Mouse (Mus musculus) limb, embryonic 10.5 days (tissue): ENCODE measurements around the gene Efcab9. TPM values are rescaled to one million over a fixed set of nuclear protein-coding genes. Genes with fewer than 3 reads are reported as not detected.

ENCODE experiments used
- DNase-seq: peaks from one replicate; pipeline ENCODE4 v3.0.0-alpha.2; 2017; ENCODE audit warnings: low spot score
- H3K27ac ChIP-seq: fragments of 300-500 bp; sonication (generic); 2 replicates; pipeline ENCODE4 v1.5.1; 2016; ENCODE audit warnings: mild to moderate bottlenecking
- H3K27me3 ChIP-seq: fragments of 300-500 bp; sonication (generic); 2 replicates; pipeline ENCODE4 v1.6.1; 2016; ENCODE audit warnings: low read depth, mild to moderate bottlenecking; ENCODE audit not compliant: poor library complexity, severe bottlenecking
- H3K36me3 ChIP-seq: fragments of 300-500 bp; sonication (generic); 2 replicates; pipeline ENCODE4 v1.6.1; 2016; ENCODE audit warnings: mild to moderate bottlenecking, moderate library complexity
- H3K4me1 ChIP-seq: fragments of 300-500 bp; sonication (generic); 2 replicates; pipeline ENCODE4 v1.6.1; 2016
- H3K4me3 ChIP-seq: fragments of 300-500 bp; sonication (generic); 2 replicates; pipeline ENCODE4 v1.5.1; 2016; ENCODE audit warnings: mild to moderate bottlenecking, moderate library complexity
- H3K9me3 ChIP-seq: fragments of 300-500 bp; sonication (generic); replicated peaks from 2 replicates; pipeline ENCODE4 v1.6.1; 2016; ENCODE audit warnings: mild to moderate bottlenecking
- WGBS: fragments of 180-500 bp; shearing (Covaris S2); methylation state at CpG from one replicate; pipeline ENCODE4 v1.1.7; 2016; 5-methylcytosine and 5-hydroxymethylcytosine counted together
- polyA plus RNA-seq: library from polyadenylated mRNA; unstranded; fragments of >200 nt; fragmentation: Nextera tagmentation; extraction: Ambion mirVana; gene quantifications from 2 replicates; pipeline ENCODE4 v1.2.1, GENCODE M21; 2016

Gene Efcab9
- polyA plus RNA-seq, 1 experiment from 2014 or later: 0.38 TPM

GRCm38 (mm10) chr11:32542687-32543411, 11.0 kb upstream of the Efcab9 start:
- H3K9me3 ChIP-seq: no peaks in the 10 kb centered on the region
- peaks cover 24% of the 10 kb centered on the region for H3K4me1 ChIP-seq
- no peaks in the 10 kb centered on the region for H3K27me3 ChIP-seq
- 52% methylated on average over 3 of the region's 3 CpGs for WGBS
- H3K27ac ChIP-seq: no peak overlapping the region
- H3K4me3 ChIP-seq: no peak overlapping the region
- H3K36me3 ChIP-seq: no peaks in the 10 kb centered on the region
- no peak for DNase-seq

- no peak for DNase-seq
- H3K4me3 ChIP-seq: no peak overlapping the region
- 93% methylated on average over 4 of the region's 4 CpGs for WGBS
- no peaks in the 10 kb centered on the region for H3K36me3 ChIP-seq
- no peaks in the 10 kb centered on the region for H3K9me3 ChIP-seq
- H3K27ac ChIP-seq: no peak overlapping the region
- peaks cover 17% of the 10 kb centered on the region for H3K4me1 ChIP-seq
- no peaks in the 10 kb centered on the region for H3K27me3 ChIP-seq
Observed at GRCm38 (mm10) chr11:32542181-32542580, 10.3 kb upstream of the Efcab9 start.

GRCm38 (mm10) chr11:32540463-32540862, 8.6 kb upstream of the Efcab9 start:
- DNase-seq: no peak
- Histone ChIP-seq H3K36me3 (no peaks in the 10 kb centered on the region), H3K27me3 (no peaks in the 10 kb centered on the region), H3K9me3 (no peaks in the 10 kb centered on the region), H3K4me3 (no peak overlapping the region), H3K4me1 (peaks cover 17% of the 10 kb centered on the region), H3K27ac (no peak overlapping the region)
- WGBS: 91% methylated on average over 6 of the region's 6 CpGs

GRCm38 (mm10) chr11:32539717-32540116, 7.8 kb upstream of the Efcab9 start:
- H3K9me3 ChIP-seq: no peaks in the 10 kb centered on the region
- no peaks in the 10 kb centered on the region for H3K36me3 ChIP-seq
- no peak for DNase-seq
- no peak overlapping the region for H3K27ac ChIP-seq
- H3K4me1 ChIP-seq: peaks cover 18% of the 10 kb centered on the region
- 86% methylated on average over 7 of the region's 7 CpGs for WGBS
- no peak overlapping the region for H3K4me3 ChIP-seq
- H3K27me3 ChIP-seq: peaks cover 3% of the 10 kb centered on the region; the same call in 1 of the 2 replicates

- Histone ChIP-seq H3K27me3 (peaks cover 12% of the 10 kb centered on the region; the same call in 1 of the 2 replicates), H3K9me3 (no peaks in the 10 kb centered on the region), H3K36me3 (no peaks in the 10 kb centered on the region), H3K4me1 (peaks cover 27% of the 10 kb centered on the region), H3K4me3 (no peak overlapping the region), H3K27ac (no peak overlapping the region)
- DNase-seq: no peak
- 83% methylated on average over 4 of the region's 4 CpGs for WGBS
Observed at GRCm38 (mm10) chr11:32538846-32539245, 7.0 kb upstream of the Efcab9 start.

GRCm38 (mm10) chr11:32538435-32538834, 6.6 kb upstream of the Efcab9 start:
- peaks cover 31% of the 10 kb centered on the region for H3K4me1 ChIP-seq
- 77% methylated on average over 6 of the region's 6 CpGs for WGBS

GRCm38 (mm10) chr11:32536954-32537353, 5.1 kb upstream of the Efcab9 start:
- 69% methylated on average over 7 of the region's 7 CpGs for WGBS
- H3K36me3 ChIP-seq: no peaks in the 10 kb centered on the region
- peaks cover 35% of the 10 kb centered on the region for H3K4me1 ChIP-seq
- H3K27ac ChIP-seq: no peak overlapping the region
- no peaks in the 10 kb centered on the region for H3K9me3 ChIP-seq
- no peak overlapping the region for H3K4me3 ChIP-seq
- H3K27me3 ChIP-seq: peaks cover 23% of the 10 kb centered on the region; the same call in 1 of the 2 replicates
- no peak for DNase-seq

More at GRCm38 (mm10) chr11:32538435-32538834, 6.6 kb upstream of the Efcab9 start:
- Histone ChIP-seq H3K9me3 (no peaks in the 10 kb centered on the region), H3K27me3 (peaks cover 16% of the 10 kb centered on the region; the same call in 1 of the 2 replicates), H3K4me3 (no peak overlapping the region), H3K36me3 (no peaks in the 10 kb centered on the region), H3K27ac (no peak overlapping the region)
- no peak for DNase-seq

GRCm38 (mm10) chr11:32535646-32536045, 3.8 kb upstream of the Efcab9 start:
- no peak overlapping the region for H3K27ac ChIP-seq
- 94% methylated on average over 4 of the region's 4 CpGs for WGBS
- H3K36me3 ChIP-seq: no peaks in the 10 kb centered on the region
- peaks cover 34% of the 10 kb centered on the region for H3K27me3 ChIP-seq
- H3K4me3 ChIP-seq: no peak overlapping the region
- DNase-seq: no peak
- H3K9me3 ChIP-seq: no peaks in the 10 kb centered on the region
- H3K4me1 ChIP-seq: peaks cover 39% of the 10 kb centered on the region

GRCm38 (mm10) chr11:32534453-32535075, 2.7 kb upstream of the Efcab9 start:
- H3K4me1 ChIP-seq: peaks cover 39% of the 10 kb centered on the region
- peaks cover 39% of the 10 kb centered on the region for H3K27me3 ChIP-seq
- no peaks in the 10 kb centered on the region for H3K9me3 ChIP-seq
- WGBS: 71% methylated on average over 7 of the region's 7 CpGs
- no peaks in the 10 kb centered on the region for H3K36me3 ChIP-seq
- no peak for DNase-seq
- no peak overlapping the region for H3K27ac ChIP-seq
- H3K4me3 ChIP-seq: peak overlapping the region; percentile 66; the same call in 1 of the 2 replicates

GRCm38 (mm10) chr11:32533482-32534261, 1.8 kb upstream of the Efcab9 start:
- H3K27me3 ChIP-seq: peaks cover 39% of the 10 kb centered on the region

GRCm38 (mm10) chr11:32532765-32533481, 1.0 kb upstream of the Efcab9 start, which contains the start of gene Stk10:
Stk10 (plus strand) TSS chr11:32533305.
- Histone ChIP-seq H3K27me3 (peaks cover 39% of the 10 kb centered on the region), H3K9me3 (no peaks in the 10 kb centered on the region), H3K36me3 (no peaks in the 10 kb centered on the region), H3K27ac (peak within 1 kb of the TSS; percentile 79), H3K4me3 (peak within 1 kb of the TSS; percentile 66), H3K4me1 (peaks cover 32% of the 10 kb centered on the region)
- peak; percentile 89 for DNase-seq
- WGBS: under 1% methylated on average over 74 of the region's 82 CpGs

More at GRCm38 (mm10) chr11:32533482-32534261, 1.8 kb upstream of the Efcab9 start:
- Histone ChIP-seq H3K27ac (peak overlapping the region; percentile 79), H3K9me3 (no peaks in the 10 kb centered on the region), H3K4me3 (peak overlapping the region; percentile 66), H3K4me1 (peaks cover 36% of the 10 kb centered on the region), H3K36me3 (no peaks in the 10 kb centered on the region)
- WGBS: 2% methylated on average over 24 of the region's 24 CpGs
- peak; percentile 57 for DNase-seq

GRCm38 (mm10) chr11:32530151-32530550, 1.7 kb downstream of the Efcab9 start:
- Histone ChIP-seq H3K4me1 (peaks cover 32% of the 10 kb centered on the region), H3K27me3 (peaks cover 39% of the 10 kb centered on the region), H3K27ac (no peak overlapping the region), H3K36me3 (peaks cover 6% of the 10 kb centered on the region; the same call in 1 of the 2 replicates), H3K4me3 (no peak overlapping the region), H3K9me3 (no peaks in the 10 kb centered on the region)
- 100% methylated on average over 1 of the region's 1 CpGs for WGBS
- DNase-seq: no peak
